Mouse (Mus musculus) liver, embryonic 11.5 days (tissue): ENCODE data around the gene Nova2. TPM values are rescaled to one million over a fixed set of nuclear protein-coding genes. Genes with fewer than 3 reads are reported as not detected.

ENCODE experiments used
- ATAC-seq: fragments of 200-750 bp; cut with Nextera tagmentation; replicated peaks from 2 replicates; pipeline ENCODE4 v1.8.0; 2017; ENCODE audit warnings: moderate number of reproducible peaks, mild to moderate bottlenecking, moderate TSS enrichment, moderate library complexity; ENCODE audit not compliant: low FRiP score
- DNase-seq: peaks from one replicate; pipeline ENCODE4 v3.0.0-alpha.2; 2017; ENCODE audit warnings: low spot score
- H3K27ac ChIP-seq: fragments of 300-500 bp; sonication (generic); 2 replicates; pipeline ENCODE4 v1.5.1; 2014; ENCODE audit warnings: mild to moderate bottlenecking, low read depth, low read length, control low read depth
- H3K27me3 ChIP-seq: fragments of 300-500 bp; sonication (generic); replicated peaks from 2 replicates; pipeline ENCODE4 v1.6.1; 2014; ENCODE audit warnings: low read length, mixed read lengths; ENCODE audit not compliant: control insufficient read depth, insufficient read depth
- H3K36me3 ChIP-seq: fragments of 300-500 bp; sonication (generic); 2 replicates; pipeline ENCODE4 v1.6.1; 2014; ENCODE audit warnings: mild to moderate bottlenecking, low read length, moderate library complexity, mixed read lengths; ENCODE audit not compliant: control insufficient read depth, insufficient read depth
- H3K4me1 ChIP-seq: fragments of 300-500 bp; sonication (generic); replicated peaks from 2 replicates; pipeline ENCODE4 v1.6.1; 2014; ENCODE audit warnings: low read length, mixed read lengths; ENCODE audit not compliant: control insufficient read depth, insufficient read depth
- H3K4me2 ChIP-seq: fragments of 300-500 bp; sonication (generic); 2 replicates; pipeline ENCODE4 v1.6.1; 2014; ENCODE audit warnings: mild to moderate bottlenecking, control low read depth, moderate library complexity
- H3K4me3 ChIP-seq: fragments of 300-500 bp; sonication (generic); 2 replicates; pipeline ENCODE4 v1.5.1; 2014; ENCODE audit warnings: low read depth, low read length, control low read depth
- H3K9ac ChIP-seq: fragments of 300-500 bp; sonication (generic); 2 replicates; pipeline ENCODE4 v1.6.1; 2014; ENCODE audit warnings: low read depth, low read length, control low read depth
- H3K9me3 ChIP-seq: fragments of 300-500 bp; sonication (generic); 2 replicates; pipeline ENCODE4 v1.6.1; 2016; ENCODE audit warnings: low read length, inconsistent platforms, mixed read lengths; ENCODE audit not compliant: control insufficient read depth
- WGBS: fragments of 180-500 bp; shearing (Covaris S2); extraction: QIAGEN DNeasy Blood & Tissue Kit; methylation state at CpG from one replicate; pipeline ENCODE4 v1.1.7; 2014; 5-methylcytosine and 5-hydroxymethylcytosine counted together
- polyA plus RNA-seq: library from polyadenylated mRNA; unstranded; fragments of >200 nt; fragmentation: Nextera tagmentation; extraction: Ambion mirVana; gene quantifications from 2 replicates; pipeline ENCODE4 v1.2.1, GENCODE M21; 2014

Gene Nova2
- polyA plus RNA-seq, 1 experiment from 2014 or later: 0.41 TPM

- no peaks in the 10 kb centered on the region for H3K9me3 ChIP-seq
- no peak overlapping the region for H3K4me2 ChIP-seq
- H3K4me1 ChIP-seq: peaks cover 18% of the 10 kb centered on the region
- ATAC-seq: no peak
- H3K27me3 ChIP-seq: peaks cover 4% of the 10 kb centered on the region
- H3K36me3 ChIP-seq: peaks cover 7% of the 10 kb centered on the region; the same call in 1 of the 2 replicates
- H3K9ac ChIP-seq: no peak overlapping the region
- no peak overlapping the region for H3K27ac ChIP-seq
- no peak for DNase-seq
- 60% methylated on average over 9 of the region's 9 CpGs for WGBS
- no peak overlapping the region for H3K4me3 ChIP-seq
Observed at GRCm38 (mm10) chr7:18998835-18999234, 73.1 kb downstream of the Nova2 start.

GRCm38 (mm10) chr7:19000421-19000820 lies 74.7 kb downstream of the Nova2 start:
- DNase-seq: no peak
- 33% methylated on average over 10 of the region's 10 CpGs for WGBS
- Histone ChIP-seq H3K4me3 (peak overlapping the region; percentile 61), H3K4me1 (peaks cover 29% of the 10 kb centered on the region), H3K9me3 (no peaks in the 10 kb centered on the region), H3K36me3 (peaks cover 7% of the 10 kb centered on the region; the same call in 1 of the 2 replicates), H3K27me3 (no peaks in the 10 kb centered on the region), H3K27ac (peak overlapping the region; percentile 39), H3K4me2 (peak overlapping the region; percentile 99), H3K9ac (peak overlapping the region; percentile 68)
- ATAC-seq: no peak

- H3K4me3 ChIP-seq: peak overlapping the region; percentile 61
- WGBS: 24% methylated on average over 18 of the region's 18 CpGs
- H3K4me1 ChIP-seq: peaks cover 37% of the 10 kb centered on the region
- ATAC-seq (peak; percentile 27; the same call in 1 of the 2 replicates), DNase-seq (no peak)
- H3K9ac ChIP-seq: peak overlapping the region; percentile 68
- H3K27ac ChIP-seq: peak overlapping the region; percentile 61
- no peaks in the 10 kb centered on the region for H3K9me3 ChIP-seq
- peak overlapping the region; percentile 99 for H3K4me2 ChIP-seq
- H3K27me3 ChIP-seq: no peaks in the 10 kb centered on the region
- H3K36me3 ChIP-seq: peaks cover 14% of the 10 kb centered on the region; the same call in 1 of the 2 replicates
Observed at GRCm38 (mm10) chr7:19001066-19001806, 75.5 kb downstream of the Nova2 start.

- ATAC-seq: no peak
- Histone ChIP-seq H3K36me3 (peaks cover 12% of the 10 kb centered on the region), H3K4me2 (peak overlapping the region; percentile 99), H3K4me1 (peaks cover 39% of the 10 kb centered on the region), H3K9me3 (no peaks in the 10 kb centered on the region), H3K27ac (peak overlapping the region; percentile 61), H3K9ac (peak overlapping the region; percentile 68; the same call in 1 of the 2 replicates), H3K4me3 (peak overlapping the region; percentile 61), H3K27me3 (no peaks in the 10 kb centered on the region)
- DNase-seq: no peak
- WGBS: 77% methylated on average over 3 of the region's 3 CpGs
Observed at GRCm38 (mm10) chr7:19001807-19002085, 76.1 kb downstream of the Nova2 start.

- Histone ChIP-seq H3K4me2 (peak overlapping the region; percentile 99), H3K4me1 (peaks cover 43% of the 10 kb centered on the region), H3K27ac (peak overlapping the region; percentile 61), H3K9ac (peak overlapping the region; percentile 56), H3K4me3 (peak overlapping the region; percentile 42), H3K9me3 (no peaks in the 10 kb centered on the region), H3K36me3 (peaks cover 15% of the 10 kb centered on the region), H3K27me3 (no peaks in the 10 kb centered on the region)
- ATAC-seq (no peak), DNase-seq (no peak)
- WGBS: 29% methylated on average over 4 of the region's 4 CpGs
Observed at GRCm38 (mm10) chr7:19002115-19002514, 76.4 kb downstream of the Nova2 start.

GRCm38 (mm10) chr7:19002848-19003498 lies 77.3 kb downstream of the Nova2 start:
- Histone ChIP-seq H3K4me2 (peak overlapping the region; percentile 99), H3K9ac (peak overlapping the region; percentile 56), H3K36me3 (peaks cover 11% of the 10 kb centered on the region), H3K4me3 (peak overlapping the region; percentile 42), H3K9me3 (no peaks in the 10 kb centered on the region), H3K4me1 (peaks cover 45% of the 10 kb centered on the region), H3K27me3 (no peaks in the 10 kb centered on the region), H3K27ac (peak overlapping the region; percentile 86)
- under 1% methylated on average over 17 of the region's 17 CpGs for WGBS
- ATAC-seq (peak; percentile 64), DNase-seq (peak; percentile 82)

- WGBS: under 1% methylated on average over 84 of the region's 90 CpGs
- Histone ChIP-seq H3K9me3 (no peaks in the 10 kb centered on the region), H3K4me3 (peak within 1 kb of the TSS; percentile 90), H3K4me2 (peak within 1 kb of the TSS; percentile 99), H3K4me1 (peaks cover 45% of the 10 kb centered on the region), H3K36me3 (peaks cover 11% of the 10 kb centered on the region), H3K27me3 (no peaks in the 10 kb centered on the region), H3K27ac (peak within 1 kb of the TSS; percentile 95), H3K9ac (peak within 1 kb of the TSS; percentile 88)
- DNase-seq (peak; percentile 91), ATAC-seq (peak; percentile 69)
Observed at GRCm38 (mm10) chr7:19003902-19004630, 78.4 kb downstream of the Nova2 start, which contains the start of gene Irf2bp1. Gene Irf2bp1 (plus strand): TSS chr7:19004044.

- peak overlapping the region; percentile 90 for H3K4me3 ChIP-seq
- no peak for DNase-seq
- WGBS: 11% methylated on average over 34 of the region's 34 CpGs
- H3K9me3 ChIP-seq: no peaks in the 10 kb centered on the region
- peak overlapping the region; percentile 95 for H3K27ac ChIP-seq
- ATAC-seq: no peak
- H3K9ac ChIP-seq: peak overlapping the region; percentile 88
- H3K36me3 ChIP-seq: peaks cover 11% of the 10 kb centered on the region
- no peaks in the 10 kb centered on the region for H3K27me3 ChIP-seq
- peak overlapping the region; percentile 99 for H3K4me2 ChIP-seq
- H3K4me1 ChIP-seq: peaks cover 45% of the 10 kb centered on the region
Observed at GRCm38 (mm10) chr7:19004631-19005079, 79.0 kb downstream of the Nova2 start.
